Mouse (Mus musculus) CD8-positive naive resting alpha-beta T cell, adult 2 months (primary cell): ENCODE measurements around the gene 1700019D03Rik.

ENCODE experiments used
- DNase-seq, 2 experiments: peaks; one replicate each; pipeline ENCODE4 v3.0.0; 2022; ENCODE audit warnings: low read depth in 2 of 2, low spot score in 2 of 2

1700019D03Rik gene

GRCm38 (mm10) chr1:53020079-53020478 is at the start of gene 1700019D03Rik:
1700019D03Rik (minus strand) TSS chr1:53020179.
- DNase-seq = no peak

GRCm38 (mm10) chr1:53063921-53064320 is 43.9 kb upstream of the 1700019D03Rik start:
- DNase-seq = no peak

GRCm38 (mm10) chr1:53061871-53062608 is 42.1 kb upstream of the 1700019D03Rik start:
- DNase-seq = no peak

- no peak for DNase-seq
Observed at GRCm38 (mm10) chr1:53061340-53061739, 41.4 kb upstream of the 1700019D03Rik start, which contains the start of gene Mstn. Mstn (plus strand) TSS chr1:53061640.

GRCm38 (mm10) chr1:53060499-53060898 is 40.5 kb upstream of the 1700019D03Rik start:
- no peak for DNase-seq

GRCm38 (mm10) chr1:53059106-53059505 is 39.1 kb upstream of the 1700019D03Rik start:
- DNase-seq = no peak

GRCm38 (mm10) chr1:53053087-53054022 is 33.4 kb upstream of the 1700019D03Rik start:
- DNase-seq = peak; percentile 52 to 63

- no peak for DNase-seq
Observed at GRCm38 (mm10) chr1:53049763-53050427, 29.9 kb upstream of the 1700019D03Rik start.

- no peak for DNase-seq
Observed at GRCm38 (mm10) chr1:53037443-53037871, 17.5 kb upstream of the 1700019D03Rik start.

GRCm38 (mm10) chr1:53032550-53032949 is 12.6 kb upstream of the 1700019D03Rik start:
- no peak for DNase-seq

- DNase-seq = no peak
Observed at GRCm38 (mm10) chr1:53018746-53019505, 1.1 kb downstream of the 1700019D03Rik start.

GRCm38 (mm10) chr1:53015606-53016005 is 4.4 kb downstream of the 1700019D03Rik start:
- no peak for DNase-seq

- no peak for DNase-seq
Observed at GRCm38 (mm10) chr1:53014716-53015115, 5.3 kb downstream of the 1700019D03Rik start.

GRCm38 (mm10) chr1:52986692-52987091 is 33.3 kb downstream of the 1700019D03Rik start:
- DNase-seq = no peak

- DNase-seq = no peak
Observed at GRCm38 (mm10) chr1:52973198-52973597, 46.8 kb downstream of the 1700019D03Rik start.

- DNase-seq = no peak
Observed at GRCm38 (mm10) chr1:52971881-52972503, 48.0 kb downstream of the 1700019D03Rik start.

- no peak for DNase-seq
Observed at GRCm38 (mm10) chr1:52964581-52964980, 55.4 kb downstream of the 1700019D03Rik start.

GRCm38 (mm10) chr1:52963097-52963496 is 56.9 kb downstream of the 1700019D03Rik start:
- no peak for DNase-seq

GRCm38 (mm10) chr1:52960191-52960590 is 59.8 kb downstream of the 1700019D03Rik start:
- DNase-seq = no peak

GRCm38 (mm10) chr1:52956746-52957145 is 63.2 kb downstream of the 1700019D03Rik start:
- no peak for DNase-seq
